Mouse (Mus musculus): Measurements from ENCODE around the gene Nom1. TPM values are rescaled to one million over a fixed set of nuclear protein-coding genes. Genes with fewer than 3 reads are reported as not detected.

The Nom1 gene
- polyA plus RNA-seq, 1 experiment = 6.7 TPM

GRCm38 (mm10) chr5:29507013-29507412 is 72.5 kb downstream of the Nom1 start:
- DNase-seq (ENCODE audit: low read depth, low spot score) = no peak
- WGBS = 22% methylated on average over 3 of the region's 3 CpGs

Other genes with a start within 250 kb of the Nom1 start
- gene Rnf32, start 238.7 kb upstream of the Nom1 start, polyA plus RNA-seq (2012; rRNA removed) = 6.1 and 7.1 TPM in 2 replicates
- gene Lmbr1, start 56.3 kb upstream of the Nom1 start, polyA plus RNA-seq (2012; rRNA removed) = 2.1 and 3.2 TPM in 2 replicates
- gene Mnx1, start 43.8 kb downstream of the Nom1 start, polyA plus RNA-seq (2012; rRNA removed) = 0.81 and 1.2 TPM in 2 replicates
- 12.2 and 14.0 TPM in 2 replicates for gene Ube3c, start 134.6 kb downstream of the Nom1 start, polyA plus RNA-seq (2012; rRNA removed)

Measured in large intestine, adult 2 months (tissue).